Mouse (Mus musculus) myocyte (in vitro differentiated cells): ENCODE measurements around the gene Plekha5.

Source experiments
- CEBPB ChIP-seq: IDR thresholded peaks from 2 replicates; pipeline ENCODE4 v1.6.1; 2011; ENCODE audit warnings: mild to moderate bottlenecking, moderate library complexity; ENCODE audit not compliant: poor library complexity, insufficient read depth, severe bottlenecking
- MYOD1 ChIP-seq, 3 experiments: IDR thresholded peaks; one replicate each; pipeline ENCODE4 v1.6.1; 2011; ENCODE audit warnings: control low read depth in 2 of 3, low read depth in 2 of 3, mild to moderate bottlenecking in 2 of 3, moderate library complexity in 1 of 3; ENCODE audit not compliant: insufficient read length in 2 of 3, control insufficient read depth in 1 of 3
- POLR2A ChIP-seq: IDR thresholded peaks from one replicate; pipeline ENCODE4 v1.6.1; 2011; ENCODE audit warnings: low read depth, mild to moderate bottlenecking, control low read depth, moderate library complexity; ENCODE audit not compliant: insufficient read length

DNA sequence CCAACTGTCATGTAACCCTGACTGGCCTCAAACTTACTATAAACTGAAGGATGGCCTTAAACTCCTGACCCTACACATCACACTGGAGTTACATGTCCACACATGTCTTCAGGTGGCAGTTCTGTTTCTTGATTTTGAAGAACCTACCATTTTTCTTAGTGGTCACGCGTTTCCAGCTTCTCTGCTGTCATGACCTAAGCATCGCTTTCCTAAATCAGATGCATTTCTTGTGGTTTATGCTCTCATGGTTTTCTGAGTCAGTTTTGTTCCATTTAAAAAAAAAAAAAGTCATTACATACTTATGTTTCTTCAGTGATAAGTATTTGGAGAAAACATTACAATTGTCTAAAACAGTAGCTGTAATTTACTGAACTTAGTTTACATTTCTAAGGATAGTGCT, 118.1 kb downstream of the Plekha5 start:
- TF ChIP-seq POLR2A = no peak
- no peak for TF ChIP-seq MYOD1 (IDR thresholded peaks at IDR 0.05; ENCODE audit: control insufficient read depth in 1 of 3, insufficient read length in 2 of 3, low read depth in 2 of 3)
- no peak for TF ChIP-seq CEBPB
